Mouse (Mus musculus): ENCODE data around the gene Creg2. TPM values are rescaled to one million over a fixed set of nuclear protein-coding genes. Genes with fewer than 3 reads are reported as not detected.

Gene Creg2
- polyA plus RNA-seq, 1 experiment = not detected

DNA sequence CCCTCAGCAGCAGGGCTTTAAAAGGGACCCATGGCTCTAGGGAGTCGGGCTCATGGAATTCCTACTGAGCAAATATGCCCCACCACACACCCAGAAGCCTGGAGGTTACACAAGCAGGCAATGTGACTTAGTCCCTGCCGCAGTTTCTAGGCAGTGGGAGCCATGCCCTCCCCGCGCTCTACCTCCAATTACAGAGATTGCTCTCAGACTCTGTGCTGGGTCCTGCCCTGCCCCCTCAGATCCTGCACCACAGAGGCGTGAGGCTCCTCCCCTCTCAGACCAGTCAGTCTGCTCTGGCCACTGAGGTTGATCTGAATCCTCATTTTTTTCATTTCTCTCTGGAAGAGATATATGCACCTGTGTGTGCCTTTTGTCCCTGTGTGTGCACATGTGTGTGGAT lies 14.6 kb downstream of the Creg2 start:
- Histone ChIP-seq H3K4me1 (ENCODE audit: control insufficient read depth, insufficient read depth, low read length) (no peaks in the 10 kb centered on the region), H3K4me3 (ENCODE audit: low read depth, low read length) (no peak overlapping the region), H3K9ac (ENCODE audit: low read depth, poor library complexity, severe bottlenecking) (no peak overlapping the region), H3K36me3 (ENCODE audit: control insufficient read depth, insufficient read depth, low read length, poor library complexity, severe bottlenecking) (no peaks in the 10 kb centered on the region), H3K27ac (ENCODE audit: insufficient read depth, low read length) (no peak overlapping the region), H3K9me3 (replicated peaks; ENCODE audit: control insufficient read depth, insufficient read depth, low read length, poor library complexity, severe bottlenecking) (no peaks in the 10 kb centered on the region), H3K27me3 (ENCODE audit: control insufficient read depth, insufficient read depth, low read length, poor library complexity, severe bottlenecking) (no peaks in the 10 kb centered on the region)
- no peak for TF ChIP-seq POLR2A (IDR thresholded peaks at IDR 0.05; ENCODE audit: insufficient read depth, low read length)
- TF ChIP-seq EP300 (IDR thresholded peaks at IDR 0.05; ENCODE audit: insufficient read depth, low read depth, low read length) = no peak
- TF ChIP-seq CTCF (IDR thresholded peaks at IDR 0.05; ENCODE audit: low read depth, low read length) = no peak

DNA sequence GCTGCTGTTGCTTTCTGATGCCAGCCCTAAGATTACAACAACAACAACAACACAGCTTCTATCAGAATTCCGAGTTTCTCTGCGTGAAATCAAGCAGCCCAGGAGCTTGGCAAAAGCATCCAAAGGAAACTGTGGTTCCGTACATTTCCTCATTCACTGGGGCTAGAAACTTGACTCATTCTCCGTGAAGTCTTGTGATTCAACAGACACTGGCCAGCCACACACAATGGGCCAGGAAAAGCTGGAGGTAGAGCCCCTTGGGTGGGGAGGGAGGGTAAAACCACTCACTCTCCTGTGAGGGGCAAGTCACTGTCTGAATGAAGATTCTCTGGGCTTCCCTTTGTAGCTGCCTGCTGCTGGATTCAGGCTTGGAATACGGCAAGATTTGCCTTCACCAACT lies 15.1 kb downstream of the Creg2 start:
- no peaks in the 10 kb centered on the region for H3K4me1 ChIP-seq (ENCODE audit: control insufficient read depth, insufficient read depth, low read length)
- no peaks in the 10 kb centered on the region for H3K27me3 ChIP-seq (ENCODE audit: control insufficient read depth, insufficient read depth, low read length, poor library complexity, severe bottlenecking)
- H3K9me3 ChIP-seq (replicated peaks; ENCODE audit: control insufficient read depth, insufficient read depth, low read length, poor library complexity, severe bottlenecking) = no peaks in the 10 kb centered on the region
- no peak for TF ChIP-seq CTCF (IDR thresholded peaks at IDR 0.05; ENCODE audit: low read depth, low read length)
- TF ChIP-seq POLR2A (IDR thresholded peaks at IDR 0.05; ENCODE audit: insufficient read depth, low read length) = no peak
- no peak for TF ChIP-seq EP300 (IDR thresholded peaks at IDR 0.05; ENCODE audit: insufficient read depth, low read depth, low read length)
- H3K36me3 ChIP-seq (ENCODE audit: control insufficient read depth, insufficient read depth, low read length, poor library complexity, severe bottlenecking) = no peaks in the 10 kb centered on the region
- no peak overlapping the region for H3K27ac ChIP-seq (ENCODE audit: insufficient read depth, low read length)
- H3K4me3 ChIP-seq (ENCODE audit: low read depth, low read length) = no peak overlapping the region
- no peak overlapping the region for H3K9ac ChIP-seq (ENCODE audit: low read depth, poor library complexity, severe bottlenecking)

DNA sequence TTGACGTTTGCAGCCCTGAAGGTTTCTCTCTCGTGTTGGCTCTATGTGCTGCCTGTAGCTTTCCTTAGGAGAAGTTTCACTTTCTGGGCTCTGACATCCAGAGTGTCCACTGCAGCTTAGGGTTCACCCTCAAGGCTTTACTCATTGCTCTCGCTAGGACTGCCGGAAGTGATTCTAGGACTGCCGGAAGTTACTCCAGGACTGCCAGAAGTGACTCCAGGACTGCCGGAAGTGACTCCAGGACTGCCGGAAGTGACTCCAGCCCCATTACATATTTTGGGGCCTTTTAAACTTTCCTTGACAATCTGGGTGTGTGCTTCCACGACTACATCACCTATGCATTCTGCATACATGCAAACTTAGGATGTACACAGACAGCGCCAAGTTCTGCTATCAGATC lies 22.7 kb downstream of the Creg2 start:
- no peaks in the 10 kb centered on the region for H3K9me3 ChIP-seq (replicated peaks; ENCODE audit: control insufficient read depth, insufficient read depth, low read length, poor library complexity, severe bottlenecking)
- no peak for TF ChIP-seq CTCF (IDR thresholded peaks at IDR 0.05; ENCODE audit: low read depth, low read length)
- no peak for TF ChIP-seq POLR2A (IDR thresholded peaks at IDR 0.05; ENCODE audit: insufficient read depth, low read length)
- TF ChIP-seq EP300 (IDR thresholded peaks at IDR 0.05; ENCODE audit: insufficient read depth, low read depth, low read length) = no peak
- H3K4me3 ChIP-seq (ENCODE audit: low read depth, low read length) = no peak overlapping the region
- no peak overlapping the region for H3K27ac ChIP-seq (ENCODE audit: insufficient read depth, low read length)
- H3K27me3 ChIP-seq (ENCODE audit: control insufficient read depth, insufficient read depth, low read length, poor library complexity, severe bottlenecking) = no peaks in the 10 kb centered on the region
- no peaks in the 10 kb centered on the region for H3K36me3 ChIP-seq (ENCODE audit: control insufficient read depth, insufficient read depth, low read length, poor library complexity, severe bottlenecking)
- H3K4me1 ChIP-seq (ENCODE audit: control insufficient read depth, insufficient read depth, low read length) = no peaks in the 10 kb centered on the region
- H3K9ac ChIP-seq (ENCODE audit: low read depth, poor library complexity, severe bottlenecking) = no peak overlapping the region

DNA sequence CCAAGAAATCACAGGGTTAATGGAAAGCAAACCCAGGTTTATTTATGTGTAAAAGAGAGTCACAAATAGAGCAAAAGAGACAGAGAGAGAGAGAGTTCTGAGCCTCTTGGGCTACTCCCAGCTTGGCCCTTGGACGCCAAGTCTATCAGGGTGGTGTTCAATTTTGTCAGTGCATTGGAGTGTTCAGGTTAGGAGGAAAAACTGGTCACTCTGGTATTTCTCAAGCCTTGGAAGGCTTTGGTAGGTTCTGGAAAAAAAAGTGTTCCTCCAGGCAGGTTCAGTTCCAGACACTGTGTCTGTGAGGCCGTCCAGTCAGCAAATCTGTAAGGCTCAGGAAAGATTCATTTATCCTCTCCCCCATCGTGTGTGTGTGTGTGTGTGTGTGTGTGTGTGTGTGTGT lies 25.8 kb downstream of the Creg2 start:
- no peak overlapping the region for H3K9ac ChIP-seq (ENCODE audit: low read depth, poor library complexity, severe bottlenecking)
- no peaks in the 10 kb centered on the region for H3K27me3 ChIP-seq (ENCODE audit: control insufficient read depth, insufficient read depth, low read length, poor library complexity, severe bottlenecking)
- H3K9me3 ChIP-seq (replicated peaks; ENCODE audit: control insufficient read depth, insufficient read depth, low read length, poor library complexity, severe bottlenecking) = no peaks in the 10 kb centered on the region
- H3K36me3 ChIP-seq (ENCODE audit: control insufficient read depth, insufficient read depth, low read length, poor library complexity, severe bottlenecking) = no peaks in the 10 kb centered on the region
- H3K27ac ChIP-seq (ENCODE audit: insufficient read depth, low read length) = no peak overlapping the region
- H3K4me1 ChIP-seq (ENCODE audit: control insufficient read depth, insufficient read depth, low read length) = peaks cover 4% of the 10 kb centered on the region
- no peak overlapping the region for H3K4me3 ChIP-seq (ENCODE audit: low read depth, low read length)
- TF ChIP-seq CTCF (IDR thresholded peaks at IDR 0.05; ENCODE audit: low read depth, low read length) (no peak), POLR2A (IDR thresholded peaks at IDR 0.05; ENCODE audit: insufficient read depth, low read length) (no peak), EP300 (IDR thresholded peaks at IDR 0.05; ENCODE audit: insufficient read depth, low read depth, low read length) (no peak)

DNA sequence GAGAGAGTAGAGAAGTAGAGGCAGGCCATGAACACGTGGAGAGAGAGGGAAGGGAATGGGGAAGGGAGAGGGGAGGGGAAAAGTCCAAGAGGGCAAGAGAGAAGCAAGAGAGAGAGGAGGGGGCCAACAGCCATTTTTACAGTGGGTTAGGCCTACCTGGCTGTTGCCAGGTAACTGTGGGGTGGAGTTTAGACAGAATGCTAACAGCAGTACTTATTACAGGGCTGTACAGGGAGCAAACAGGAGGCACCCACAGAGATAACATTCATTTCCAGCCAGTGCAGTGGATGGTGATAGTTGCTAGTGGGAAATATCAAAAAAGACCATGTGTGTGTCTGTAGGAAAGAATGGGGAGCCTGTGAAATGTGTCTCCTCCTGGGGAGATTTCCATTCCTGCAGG lies 27.5 kb downstream of the Creg2 start:
- TF ChIP-seq EP300 (IDR thresholded peaks at IDR 0.05; ENCODE audit: insufficient read depth, low read depth, low read length) = no peak
- no peak for TF ChIP-seq CTCF (IDR thresholded peaks at IDR 0.05; ENCODE audit: low read depth, low read length)
- TF ChIP-seq POLR2A (IDR thresholded peaks at IDR 0.05; ENCODE audit: insufficient read depth, low read length) = no peak
- Histone ChIP-seq H3K4me1 (ENCODE audit: control insufficient read depth, insufficient read depth, low read length) (peaks cover 4% of the 10 kb centered on the region), H3K9ac (ENCODE audit: low read depth, poor library complexity, severe bottlenecking) (no peak overlapping the region), H3K4me3 (ENCODE audit: low read depth, low read length) (no peak overlapping the region), H3K27ac (ENCODE audit: insufficient read depth, low read length) (no peak overlapping the region), H3K36me3 (ENCODE audit: control insufficient read depth, insufficient read depth, low read length, poor library complexity, severe bottlenecking) (no peaks in the 10 kb centered on the region), H3K27me3 (ENCODE audit: control insufficient read depth, insufficient read depth, low read length, poor library complexity, severe bottlenecking) (no peaks in the 10 kb centered on the region), H3K9me3 (replicated peaks; ENCODE audit: control insufficient read depth, insufficient read depth, low read length, poor library complexity, severe bottlenecking) (no peaks in the 10 kb centered on the region)

DNA sequence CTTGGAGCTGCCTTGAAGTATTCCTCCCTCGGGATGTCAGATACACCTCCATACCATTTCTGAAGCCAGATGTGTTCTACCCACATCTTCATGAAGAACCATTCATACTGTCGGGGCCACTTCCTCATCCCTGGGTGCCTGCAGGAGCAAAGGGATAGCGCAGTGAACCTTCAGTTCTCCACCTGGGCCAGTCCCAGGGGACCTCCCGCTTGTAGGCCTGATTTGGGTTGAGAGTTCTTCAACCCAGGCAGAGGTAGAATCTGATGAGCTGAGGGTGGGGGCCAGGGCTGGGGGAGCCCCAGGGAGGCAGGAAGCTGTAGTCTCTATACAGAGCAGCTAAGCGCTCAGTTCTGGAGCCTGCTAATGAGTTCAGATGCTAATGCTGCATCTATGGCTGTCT lies 28.2 kb downstream of the Creg2 start:
- Histone ChIP-seq H3K27ac (ENCODE audit: insufficient read depth, low read length) (no peak overlapping the region), H3K4me3 (ENCODE audit: low read depth, low read length) (no peak overlapping the region), H3K36me3 (ENCODE audit: control insufficient read depth, insufficient read depth, low read length, poor library complexity, severe bottlenecking) (no peaks in the 10 kb centered on the region), H3K4me1 (ENCODE audit: control insufficient read depth, insufficient read depth, low read length) (peaks cover 4% of the 10 kb centered on the region), H3K9ac (ENCODE audit: low read depth, poor library complexity, severe bottlenecking) (no peak overlapping the region), H3K27me3 (ENCODE audit: control insufficient read depth, insufficient read depth, low read length, poor library complexity, severe bottlenecking) (no peaks in the 10 kb centered on the region), H3K9me3 (replicated peaks; ENCODE audit: control insufficient read depth, insufficient read depth, low read length, poor library complexity, severe bottlenecking) (no peaks in the 10 kb centered on the region)
- no peak for TF ChIP-seq POLR2A (IDR thresholded peaks at IDR 0.05; ENCODE audit: insufficient read depth, low read length)
- TF ChIP-seq CTCF (IDR thresholded peaks at IDR 0.05; ENCODE audit: low read depth, low read length) = no peak
- TF ChIP-seq EP300 (IDR thresholded peaks at IDR 0.05; ENCODE audit: insufficient read depth, low read depth, low read length) = no peak
